Mouse (Mus musculus): Measurements from ENCODE around the gene Ces1f. TPM values are rescaled to one million over a fixed set of nuclear protein-coding genes. Genes with fewer than 3 reads are reported as not detected.

Gene Ces1f
- polyA plus RNA-seq, 1 experiment: not detected

DNA sequence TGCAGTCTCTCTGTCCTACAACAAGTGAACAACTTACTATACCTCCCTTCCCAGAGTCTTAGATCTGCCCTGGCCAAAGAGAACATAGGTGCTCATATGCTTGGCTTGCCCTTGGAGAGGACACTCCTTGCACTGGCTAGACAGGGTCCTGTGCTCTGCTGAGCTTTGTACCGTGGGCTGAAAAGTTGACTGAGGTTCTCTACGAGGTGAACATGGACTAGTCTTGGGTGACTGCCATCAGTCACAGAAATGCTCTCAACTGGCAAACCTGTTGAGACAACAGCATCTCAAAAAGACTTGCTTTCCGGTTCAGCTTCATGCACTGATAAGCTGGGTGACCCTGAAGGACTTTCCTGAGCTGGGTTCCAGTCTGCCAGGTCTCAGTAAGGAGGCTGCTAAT, 57.7 kb downstream of the Ces1f start:
- TF ChIP-seq POLR2A (IDR thresholded peaks at IDR 0.05; ENCODE audit: borderline replicate concordance, low read depth, low read length): no peak
- no peak for TF ChIP-seq CTCF (IDR thresholded peaks at IDR 0.05; ENCODE audit: low read depth, low read length)
- Histone ChIP-seq H3K4me3 (ENCODE audit: insufficient read depth, low read length) (no peak overlapping the region), H3K27ac (ENCODE audit: insufficient read depth, low read depth, low read length) (no peak overlapping the region), H3K4me1 (ENCODE audit: control insufficient read depth, insufficient read depth, low read length) (no peaks in the 10 kb centered on the region)

DNA sequence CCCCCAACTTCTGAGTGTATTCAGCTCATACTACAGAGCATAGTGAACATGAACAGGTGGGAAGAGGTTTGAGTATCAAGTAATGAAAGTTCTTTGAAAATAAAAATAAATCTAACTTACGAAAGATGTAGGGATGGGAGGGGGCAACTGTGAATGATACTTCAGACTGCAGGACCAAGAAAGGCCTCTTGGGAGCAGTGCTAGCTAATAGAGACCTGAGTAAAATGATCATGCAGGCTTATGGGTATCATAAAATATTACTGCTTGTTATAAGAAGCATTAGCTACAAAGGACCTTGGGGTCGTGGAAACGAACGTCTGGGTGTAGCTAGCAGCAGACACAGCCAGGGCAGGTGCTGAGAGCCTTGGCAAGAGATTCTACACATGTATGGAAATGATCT, 61.7 kb downstream of the Ces1f start:
- TF ChIP-seq CTCF (IDR thresholded peaks at IDR 0.05; ENCODE audit: low read depth, low read length) (no peak), POLR2A (IDR thresholded peaks at IDR 0.05; ENCODE audit: borderline replicate concordance, low read depth, low read length) (no peak)
- no peak overlapping the region for H3K4me3 ChIP-seq (ENCODE audit: insufficient read depth, low read length)
- no peaks in the 10 kb centered on the region for H3K4me1 ChIP-seq (ENCODE audit: control insufficient read depth, insufficient read depth, low read length)
- H3K27ac ChIP-seq (ENCODE audit: insufficient read depth, low read depth, low read length): no peak overlapping the region

GRCm38 (mm10) chr8:93217375-93217774, 62.2 kb downstream of the Ces1f start:
- no peaks in the 10 kb centered on the region for H3K4me1 ChIP-seq (ENCODE audit: control insufficient read depth, insufficient read depth, low read length)
- TF ChIP-seq POLR2A (IDR thresholded peaks at IDR 0.05; ENCODE audit: borderline replicate concordance, low read depth, low read length): no peak
- TF ChIP-seq CTCF (IDR thresholded peaks at IDR 0.05; ENCODE audit: low read depth, low read length): no peak
- no peak overlapping the region for H3K4me3 ChIP-seq (ENCODE audit: insufficient read depth, low read length)
- no peak overlapping the region for H3K27ac ChIP-seq (ENCODE audit: insufficient read depth, low read depth, low read length)

DNA sequence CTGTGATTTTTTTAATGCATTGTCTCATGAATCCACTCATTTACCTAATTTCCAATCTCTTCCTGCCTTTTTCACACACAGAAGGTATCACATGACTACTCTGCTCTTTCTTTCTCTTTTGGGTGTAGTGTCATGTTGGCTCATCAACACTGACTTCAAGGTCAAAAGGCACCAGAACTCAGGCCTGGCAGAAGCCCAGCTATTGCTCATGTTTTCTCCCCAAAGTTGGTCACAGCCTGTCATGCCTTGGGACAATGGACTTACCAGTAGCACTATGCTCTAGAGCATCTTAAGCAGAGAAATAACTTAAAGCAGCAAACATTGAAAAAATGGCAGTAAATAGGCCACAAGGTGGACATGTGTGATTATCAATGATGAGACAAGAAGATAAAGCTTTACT, 68.5 kb downstream of the Ces1f start:
- Histone ChIP-seq H3K4me3 (ENCODE audit: insufficient read depth, low read length) (no peak overlapping the region), H3K27ac (ENCODE audit: insufficient read depth, low read depth, low read length) (no peak overlapping the region), H3K4me1 (ENCODE audit: control insufficient read depth, insufficient read depth, low read length) (no peaks in the 10 kb centered on the region)
- TF ChIP-seq CTCF (IDR thresholded peaks at IDR 0.05; ENCODE audit: low read depth, low read length) (no peak), POLR2A (IDR thresholded peaks at IDR 0.05; ENCODE audit: borderline replicate concordance, low read depth, low read length) (no peak)

Other genes starting within 250 kb of the Ces1f start
- gene Ces1a, start 231.6 kb downstream of the Ces1f start, polyA plus RNA-seq (2012; ENCODE audit: insufficient read depth, insufficient read length, missing spikeins): not detected in 2 replicates
- not detected in 2 replicates for gene Ces1b, start 199.7 kb downstream of the Ces1f start, polyA plus RNA-seq (2012; ENCODE audit: insufficient read depth, insufficient read length, missing spikeins)
- gene Ces1c, start 148.5 kb downstream of the Ces1f start, polyA plus RNA-seq (2012; ENCODE audit: insufficient read depth, insufficient read length, missing spikeins): not detected in 2 replicates
- gene Ces1d, start 81.9 kb downstream of the Ces1f start, polyA plus RNA-seq (2012; ENCODE audit: insufficient read depth, insufficient read length, missing spikeins): not detected in 2 replicates
- not detected in 2 replicates for gene Ces1e, start 50.1 kb downstream of the Ces1f start, polyA plus RNA-seq (2012; ENCODE audit: insufficient read depth, insufficient read length, missing spikeins)
- not detected in 2 replicates for gene Ces1g, start 57.6 kb upstream of the Ces1f start, polyA plus RNA-seq (2012; ENCODE audit: insufficient read depth, insufficient read length, missing spikeins)
- gene Ces1h, start 100.0 kb upstream of the Ces1f start, polyA plus RNA-seq (2012; ENCODE audit: insufficient read depth, insufficient read length, missing spikeins): not detected in 2 replicates

Measured in bone marrow macrophage, adult 2 months (primary cell).